Comparison of ENCODE assay signal across 8 mouse cellular contexts in the genomic region with DNA sequence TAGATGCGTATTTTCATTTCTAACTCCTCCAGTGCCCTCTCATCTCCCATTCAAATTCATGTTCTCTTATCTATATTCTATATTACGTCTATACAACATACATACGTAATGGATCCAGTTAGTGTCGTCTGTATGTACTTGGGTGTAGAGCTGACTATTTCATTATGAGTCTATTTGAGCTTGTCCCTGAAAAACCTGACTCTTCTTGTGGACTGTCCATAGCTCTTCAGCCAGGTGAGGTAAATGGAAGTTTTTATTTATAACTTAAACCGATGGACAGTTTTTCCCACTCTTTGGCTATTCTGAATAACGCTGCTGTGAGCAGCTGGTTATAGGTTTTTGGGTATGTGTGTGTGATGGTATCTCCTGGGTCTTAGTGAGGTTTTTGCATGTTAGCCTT. TPM values are rescaled to one million over a fixed set of nuclear protein-coding genes. Genes with fewer than 3 reads are reported as not detected.
DNase-seq lines count a peak whose midpoint lies in the region; ATAC-seq and TF ChIP-seq lines count a peak whose summit lies in the region.

No protein-coding gene starts in this region.

- H3K4me1 ChIP-seq in heart, embryonic 12.5 days (replicated peaks) = peaks cover 14% of the 10 kb centered on the region
- H3K4me1 ChIP-seq in E14TG2a.4 (replicated peaks; ENCODE audit: low read depth, low read length) = peaks cover 27% of the 10 kb centered on the region
- H3K4me1 ChIP-seq in forebrain, postnatal 0 days (ENCODE audit: insufficient read depth) = peaks cover 8% of the 10 kb centered on the region

- H3K79me2 ChIP-seq in macrophage (ENCODE audit: inconsistent target) = peaks cover 77% of the 10 kb centered on the region

- no peaks in the 10 kb centered on the region for H3K27me3 ChIP-seq in heart, embryonic 12.5 days (replicated peaks)
- no peaks in the 10 kb centered on the region for H3K27me3 ChIP-seq in E14TG2a.4 (ENCODE audit: insufficient read depth, low read length)
- no peaks in the 10 kb centered on the region for H3K27me3 ChIP-seq in forebrain, postnatal 0 days (ENCODE audit: insufficient read depth, low read length)

- H3K36me3 ChIP-seq in heart, embryonic 12.5 days = peaks cover 22% of the 10 kb centered on the region
- H3K36me3 ChIP-seq in E14TG2a.4 (ENCODE audit: insufficient read depth, low read length) (peaks cover 35% of the 10 kb centered on the region), macrophage (ENCODE audit: inconsistent target) (peaks cover 35% of the 10 kb centered on the region)
- H3K36me3 ChIP-seq in forebrain, postnatal 0 days (ENCODE audit: insufficient read depth) = peaks cover 17% of the 10 kb centered on the region

- peak overlapping the region; percentile 80 for H3K4me3 ChIP-seq in heart, embryonic 12.5 days
- H3K4me3 ChIP-seq in E14TG2a.4 (replicated peaks; ENCODE audit: low read length) (peak overlapping the region; percentile 91), macrophage (ENCODE audit: inconsistent target) (peak overlapping the region; percentile 93)
- peak overlapping the region; percentile 90 for H3K4me3 ChIP-seq in forebrain, postnatal 0 days (ENCODE audit: low read depth, low read length)

- no peak overlapping the region for H3K27ac ChIP-seq in heart, embryonic 12.5 days (ENCODE audit: poor library complexity, severe bottlenecking)
- no peak overlapping the region for H3K27ac ChIP-seq in forebrain, postnatal 0 days (ENCODE audit: low read depth, low read length)
- H3K27ac ChIP-seq in macrophage = peak overlapping the region; percentile 43

- peak overlapping the region; percentile 86 for H3K4me2 ChIP-seq in heart, embryonic 12.5 days
- H3K4me2 ChIP-seq in forebrain, postnatal 0 days (ENCODE audit: low read depth) = peak overlapping the region; percentile 70

- TF ChIP-seq CTCF in E14TG2a.4 (conservative IDR thresholded peaks at IDR 0.05; ENCODE audit: low read length) = no peak
- no peak for TF ChIP-seq CTCF in forebrain, postnatal 0 days (IDR thresholded peaks at IDR 0.05; ENCODE audit: low read depth)

- WGBS in heart, embryonic 12.5 days = 60% methylated on average over 6 of the region's 6 CpGs
- WGBS in forebrain, postnatal 0 days = 68% methylated on average over 6 of the region's 6 CpGs
- 52% methylated on average over 6 of the region's 6 CpGs for WGBS in macrophage (ENCODE audit: missing documents)

- intact Hi-C loops in heart, postnatal 36 days (cut with DNase I) = no loop called here

- DNase-seq in heart, postnatal 36 days = no peak
- DNase-seq in forebrain, postnatal 0 days = no peak
- no peak for DNase-seq in retina, postnatal 1 day
- DNase-seq in MN1 (ENCODE audit: low spot score) = no peak
- DNase-seq in right cerebral cortex, postnatal 4 days = no peak

- no peaks in the 10 kb centered on the region for H3K9me3 ChIP-seq in heart, embryonic 12.5 days (replicated peaks)
- H3K9me3 ChIP-seq in E14TG2a.4 (ENCODE audit: low read length) = no peaks in the 10 kb centered on the region
- no peaks in the 10 kb centered on the region for H3K9me3 ChIP-seq in forebrain, postnatal 0 days (ENCODE audit: low read length)

- H3K9ac ChIP-seq in heart, embryonic 12.5 days = peak overlapping the region; percentile 5; the same call in 1 of the 2 replicates
- peak overlapping the region; percentile 92 for H3K9ac ChIP-seq in forebrain, postnatal 0 days

- no peak for ATAC-seq in heart, embryonic 12.5 days (ENCODE audit: insufficient number of reproducible peaks, low FRiP score)
- no peak for ATAC-seq in forebrain, postnatal 0 days

RNA-seq across cellular contexts. Expression of a gene that starts 0.9 kb away (rescaled TPM):
- polyA plus RNA-seq in heart, embryonic 12.5 days (2016; fragmentation: Nextera tagmentation; extraction: Ambion mirVana) = 42.6 and 43.3 TPM in 2 replicates
- 10 to 100 TPM; 22.9 to 24.9 TPM for total RNA-seq in heart, postnatal 36 days (2021)
- total RNA-seq in forebrain, postnatal 0 days (2014; rRNA removed) = 31.0 and 32.4 TPM in 2 replicates
- polyA plus RNA-seq in forebrain, postnatal 0 days (2015; fragmentation: Nextera tagmentation; extraction: Ambion mirVana) = 9.3 and 9.5 TPM in 2 replicates
- 10 to 100 TPM; 24.9 to 83.3 (median 52.9) TPM for total RNA-seq in macrophage (2018; cell fraction: chromatin; rRNA removed)
- total RNA-seq in macrophage (2018; cell fraction: cytosol; rRNA removed) = 100 to 1,000 TPM; 144 to 242 (median 184) TPM
- total RNA-seq in macrophage (2018; cell fraction: nucleus; rRNA removed) = 100 to 1,000 TPM in 13 of 26 experiments, 10 to 100 TPM in 13; 58.7 to 170 (median 105) TPM
- polyA plus RNA-seq in macrophage (2018) = 82.5 to 141 TPM (median 132 TPM) in 3 replicates

RNA-seq across cellular contexts. Expression of a gene that starts 1.1 kb away (rescaled TPM):
- 38.9 TPM in 2 replicates for polyA plus RNA-seq in heart, embryonic 12.5 days (2016; fragmentation: Nextera tagmentation; extraction: Ambion mirVana)
- total RNA-seq in heart, postnatal 36 days (2021) = 1 to 10 TPM; 2.2 to 3.0 TPM
- 18.6 and 31.9 TPM in 2 replicates for total RNA-seq in forebrain, postnatal 0 days (2014; rRNA removed)
- polyA plus RNA-seq in forebrain, postnatal 0 days (2015; fragmentation: Nextera tagmentation; extraction: Ambion mirVana) = 19.0 and 21.5 TPM in 2 replicates
- 100 to 1,000 TPM in 1 of 26 experiments, 10 to 100 TPM in 15, 1 to 10 TPM in 10; 2.4 to 100 (median 21.9) TPM for total RNA-seq in macrophage (2018; cell fraction: chromatin; rRNA removed)
- total RNA-seq in macrophage (2018; cell fraction: cytosol; rRNA removed) = 100 to 1,000 TPM in 1 of 26 experiments, 10 to 100 TPM in 12, 1 to 10 TPM in 13; 6.3 to 102 (median 34.1) TPM
- 10 to 100 TPM in 16 of 26 experiments, 1 to 10 TPM in 10; 2.6 to 88.2 (median 27.9) TPM for total RNA-seq in macrophage (2018; cell fraction: nucleus; rRNA removed)
- 5.4 to 17.7 TPM (median 8.3 TPM) in 3 replicates for polyA plus RNA-seq in macrophage (2018)

RNA-seq across cellular contexts. Expression of a gene that starts 22.2 kb away (rescaled TPM):
- polyA plus RNA-seq in heart, embryonic 12.5 days (2016; fragmentation: Nextera tagmentation; extraction: Ambion mirVana) = 262 and 274 TPM in 2 replicates
- total RNA-seq in heart, postnatal 36 days (2021) = 100 to 1,000 TPM; 329 to 387 TPM
- total RNA-seq in forebrain, postnatal 0 days (2014; rRNA removed) = 6.6 and 7.7 TPM in 2 replicates
- 50.2 and 55.7 TPM in 2 replicates for polyA plus RNA-seq in forebrain, postnatal 0 days (2015; fragmentation: Nextera tagmentation; extraction: Ambion mirVana)
- total RNA-seq in macrophage (2018; cell fraction: chromatin; rRNA removed) = 10 to 100 TPM in 7 of 26 experiments, 1 to 10 TPM in 19; 1.7 to 19.7 (median 6.9) TPM
- total RNA-seq in macrophage (2018; cell fraction: cytosol; rRNA removed) = 10 to 100 TPM; 22.0 to 49.1 (median 33.5) TPM
- total RNA-seq in macrophage (2018; cell fraction: nucleus; rRNA removed) = 10 to 100 TPM in 7 of 26 experiments, 1 to 10 TPM in 19; 1.6 to 34.3 (median 5.6) TPM
- polyA plus RNA-seq in macrophage (2018) = 21.1 to 56.8 TPM (median 50.5 TPM) in 3 replicates
